Mouse (Mus musculus) liver, postnatal 0 days (tissue): ENCODE measurements around the gene Stard3. TPM values are rescaled to one million over a fixed set of nuclear protein-coding genes. Genes with fewer than 3 reads are reported as not detected.

Experiments
- ATAC-seq: fragments of 200-750 bp; cut with Nextera tagmentation; 2 replicates; pipeline ENCODE4 v1.8.0; 2017; ENCODE audit warnings: mild to moderate bottlenecking, moderate library complexity
- DNase-seq: peaks from one replicate; pipeline ENCODE4 v3.0.0-alpha.2; 2016
- H3K27ac ChIP-seq: fragments of 300-500 bp; sonication (generic); 2 replicates; pipeline ENCODE4 v1.5.1; 2014; ENCODE audit warnings: antibody characterized with exemption, moderate library complexity, mild to moderate bottlenecking, low read depth
- H3K27me3 ChIP-seq: fragments of 300-500 bp; sonication (generic); 2 replicates; pipeline ENCODE4 v1.6.1; 2014; ENCODE audit warnings: low read length, control low read depth, mixed read lengths; ENCODE audit not compliant: insufficient read depth
- H3K36me3 ChIP-seq: fragments of 300-500 bp; sonication (generic); replicated peaks from 2 replicates; pipeline ENCODE4 v1.6.1; 2014; ENCODE audit warnings: mild to moderate bottlenecking, control low read depth, low read length, moderate library complexity, mixed read lengths; ENCODE audit not compliant: insufficient read depth
- H3K4me1 ChIP-seq: fragments of 300-500 bp; sonication (generic); 2 replicates; pipeline ENCODE4 v1.6.1; 2014; ENCODE audit warnings: antibody characterized with exemption, mild to moderate bottlenecking, control low read depth; ENCODE audit not compliant: insufficient read depth
- H3K4me2 ChIP-seq: fragments of 300-500 bp; sonication (generic); 2 replicates; pipeline ENCODE4 v1.6.1; 2014; ENCODE audit warnings: low read depth, mild to moderate bottlenecking, low read length, moderate library complexity, mixed read lengths
- H3K4me3 ChIP-seq: fragments of 300-500 bp; sonication (generic); 2 replicates; pipeline ENCODE4 v1.5.1; 2014; ENCODE audit warnings: low read depth, low read length
- H3K9ac ChIP-seq: fragments of 300-500 bp; sonication (generic); replicated peaks from 2 replicates; pipeline ENCODE4 v1.6.1; 2014; ENCODE audit warnings: mild to moderate bottlenecking, moderate library complexity
- H3K9me3 ChIP-seq: fragments of 300-500 bp; sonication (generic); 2 replicates; pipeline ENCODE4 v1.6.1; 2016; ENCODE audit warnings: mild to moderate bottlenecking, control low read depth, low read length, mixed read lengths
- CTCF ChIP-seq: sonication (generic); IDR thresholded peaks from 2 replicates; pipeline ENCODE4 v1.5.1; 2016; ENCODE audit warnings: antibody characterized with exemption, low read depth
- EP300 ChIP-seq: IDR thresholded peaks from 2 replicates; pipeline ENCODE4 v1.6.1; 2016; ENCODE audit warnings: antibody characterized with exemption, low read depth, mild to moderate bottlenecking
- WGBS: fragments of 180-500 bp; shearing (Covaris S2); extraction: QIAGEN DNeasy Blood & Tissue Kit; methylation state at CpG from one replicate; pipeline ENCODE4 v1.1.7; 2014; ENCODE audit not compliant: insufficient replicate concordance; 5-methylcytosine and 5-hydroxymethylcytosine counted together
- polyA plus RNA-seq: library from polyadenylated mRNA; unstranded; fragments of >200 nt; fragmentation: Nextera tagmentation; extraction: Ambion mirVana; gene quantifications from 2 replicates; pipeline ENCODE4 v1.2.1, GENCODE M21; 2015

Gene Stard3
- polyA plus RNA-seq, 1 experiment from 2014 or later, result 15.4 TPM

DNA sequence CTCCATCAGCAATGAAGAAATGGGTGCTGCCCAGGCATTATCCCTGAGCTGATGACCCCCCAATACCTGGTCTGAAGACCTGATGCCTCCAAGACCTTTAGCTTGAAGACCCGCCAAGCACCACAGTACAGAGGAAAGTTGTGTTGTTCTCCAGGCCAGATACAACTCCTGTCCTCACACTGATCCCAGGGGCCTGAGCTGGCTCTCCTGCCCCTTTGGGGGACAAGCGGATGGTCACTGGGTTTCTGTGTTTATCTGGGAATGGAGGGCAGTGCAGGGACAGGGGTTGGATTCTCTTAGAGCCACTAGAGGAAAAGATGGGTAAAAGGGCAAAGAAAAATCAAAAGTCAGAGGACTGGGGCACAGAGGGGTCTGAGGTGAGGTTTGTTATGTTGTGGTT is 38.2 kb upstream of the Stard3 start:
- H3K4me3 ChIP-seq, result no peak overlapping the region
- H3K27ac ChIP-seq, result no peak overlapping the region
- no peaks in the 10 kb centered on the region for H3K36me3 ChIP-seq
- no peak overlapping the region for H3K4me2 ChIP-seq
- DNase-seq (no peak), ATAC-seq (no peak)
- no peaks in the 10 kb centered on the region for H3K9me3 ChIP-seq
- WGBS, result 4% methylated on average over 2 of the region's 2 CpGs
- no peak for TF ChIP-seq CTCF
- no peak for TF ChIP-seq EP300
- no peaks in the 10 kb centered on the region for H3K4me1 ChIP-seq
- H3K27me3 ChIP-seq, result peaks cover 93% of the 10 kb centered on the region
- no peak overlapping the region for H3K9ac ChIP-seq

GRCm38 (mm10) chr11:98320381-98320780 is 37.8 kb upstream of the Stard3 start:
- WGBS, result 18% methylated on average over 12 of the region's 12 CpGs

GRCm38 (mm10) chr11:98320806-98321676 is 37.1 kb upstream of the Stard3 start:
- TF ChIP-seq EP300 (no peak), CTCF (no peak)
- Histone ChIP-seq H3K4me2 (no peak overlapping the region), H3K4me3 (no peak overlapping the region), H3K9me3 (no peaks in the 10 kb centered on the region), H3K27ac (no peak overlapping the region), H3K4me1 (no peaks in the 10 kb centered on the region), H3K9ac (no peak overlapping the region), H3K36me3 (no peaks in the 10 kb centered on the region), H3K27me3 (peaks cover 100% of the 10 kb centered on the region)
- DNase-seq, result no peak
- 2% methylated on average over 30 of the region's 30 CpGs for WGBS
- no peak for ATAC-seq

More at GRCm38 (mm10) chr11:98320381-98320780, 37.8 kb upstream of the Stard3 start:
- no peaks in the 10 kb centered on the region for H3K9me3 ChIP-seq
- ATAC-seq (no peak), DNase-seq (no peak)
- TF ChIP-seq CTCF (no peak), EP300 (no peak)
- no peak overlapping the region for H3K4me2 ChIP-seq
- peaks cover 98% of the 10 kb centered on the region for H3K27me3 ChIP-seq
- H3K4me1 ChIP-seq, result no peaks in the 10 kb centered on the region
- H3K9ac ChIP-seq, result no peak overlapping the region
- H3K27ac ChIP-seq, result no peak overlapping the region
- H3K4me3 ChIP-seq, result no peak overlapping the region
- no peaks in the 10 kb centered on the region for H3K36me3 ChIP-seq

- ATAC-seq, result no peak
Observed at GRCm38 (mm10) chr11:98321677-98322003, 36.5 kb upstream of the Stard3 start.

GRCm38 (mm10) chr11:98322159-98322558 is 36.0 kb upstream of the Stard3 start:
- Histone ChIP-seq H3K4me1 (0 out of 2 replicates have a peak, but pooled peaks cover 2% of the 10 kb centered on the region), H3K9me3 (no peaks in the 10 kb centered on the region), H3K9ac (no peak overlapping the region), H3K27ac (no peak overlapping the region), H3K27me3 (peaks cover 100% of the 10 kb centered on the region), H3K4me3 (no peak overlapping the region), H3K4me2 (no peak overlapping the region), H3K36me3 (no peaks in the 10 kb centered on the region)
- TF ChIP-seq CTCF, result no peak
- no peak for TF ChIP-seq EP300
- ATAC-seq (no peak), DNase-seq (no peak)
- 0% methylated on average over 1 of the region's 1 CpGs for WGBS

More at GRCm38 (mm10) chr11:98321677-98322003, 36.5 kb upstream of the Stard3 start:
- Histone ChIP-seq H3K9ac (no peak overlapping the region), H3K27me3 (peaks cover 100% of the 10 kb centered on the region), H3K4me1 (no peaks in the 10 kb centered on the region), H3K4me2 (no peak overlapping the region), H3K9me3 (no peaks in the 10 kb centered on the region), H3K4me3 (no peak overlapping the region), H3K27ac (no peak overlapping the region), H3K36me3 (no peaks in the 10 kb centered on the region)
- 2% methylated on average over 5 of the region's 5 CpGs for WGBS
- DNase-seq, result no peak
- no peak for TF ChIP-seq EP300
- no peak for TF ChIP-seq CTCF

DNA sequence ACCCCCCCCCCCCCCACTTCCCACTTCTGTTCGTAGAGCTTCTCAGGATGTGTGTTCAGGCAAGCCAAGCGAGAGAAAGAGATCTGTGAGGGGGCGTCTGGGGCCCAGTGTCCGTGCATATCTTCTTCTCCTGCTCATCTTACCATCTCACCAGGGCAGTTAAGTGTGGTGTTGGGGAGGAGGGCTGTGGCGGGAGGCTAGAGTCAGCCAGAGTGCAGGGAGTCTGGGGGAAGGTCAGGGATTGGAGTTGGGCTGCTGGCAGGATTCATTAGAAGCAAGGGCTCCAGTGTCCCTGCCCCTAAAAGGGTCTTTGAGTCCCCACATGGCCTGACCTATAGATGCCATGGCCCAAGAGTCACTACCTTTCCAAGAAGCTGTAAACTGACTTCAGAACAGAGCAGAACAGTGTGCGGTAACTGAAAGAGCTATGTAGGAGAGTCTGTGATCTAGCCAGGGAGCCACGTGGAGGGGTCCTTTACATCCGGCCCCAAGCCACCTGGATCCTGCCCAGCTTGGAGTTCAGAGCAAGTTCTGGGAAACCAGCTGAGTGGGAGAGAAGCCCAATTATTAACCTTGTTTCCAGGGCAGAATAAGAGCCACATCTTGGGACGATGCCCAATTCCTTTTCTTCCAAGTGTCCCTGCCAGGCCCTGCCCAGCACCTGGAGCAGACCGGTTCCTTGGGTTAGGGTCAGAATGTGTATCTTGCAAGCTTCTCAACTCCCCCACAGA is 34.9 kb upstream of the Stard3 start:
- H3K4me1 ChIP-seq, result peaks cover 10% of the 10 kb centered on the region; the same call in 1 of the 2 replicates
- no peak overlapping the region for H3K9ac ChIP-seq
- no peak overlapping the region for H3K4me3 ChIP-seq
- H3K36me3 ChIP-seq, result no peaks in the 10 kb centered on the region
- no peak overlapping the region for H3K27ac ChIP-seq
- WGBS, result 2% methylated on average over 10 of the region's 10 CpGs
- H3K27me3 ChIP-seq, result peaks cover 100% of the 10 kb centered on the region
- DNase-seq (no peak), ATAC-seq (no peak)
- TF ChIP-seq CTCF (no peak), EP300 (no peak)
- H3K4me2 ChIP-seq, result no peak overlapping the region
- H3K9me3 ChIP-seq, result no peaks in the 10 kb centered on the region
